Mouse (Mus musculus) C2C12 (cell line): ENCODE results near the gene Acnat1. TPM values are rescaled to one million over a fixed set of nuclear protein-coding genes. Genes with fewer than 3 reads are reported as not detected.
"Not testable (repeated sequence)": the region's sequence is repeated elsewhere in the genome, so short reads cannot be mapped to it uniquely, and the experiment has no call there.

Experiments used
- H3K27me3 ChIP-seq: one replicate; pipeline ENCODE4 v1.6.1; 2011; ENCODE audit not compliant: control insufficient read depth, insufficient read depth, insufficient read length
- H3K36me3 ChIP-seq: one replicate; pipeline ENCODE4 v1.6.1; 2011; ENCODE audit not compliant: control insufficient read depth, insufficient read depth
- H3K4me3 ChIP-seq: one replicate; pipeline ENCODE4 v1.5.1; 2011; ENCODE audit warnings: mild to moderate bottlenecking, control low read depth; ENCODE audit not compliant: poor library complexity, insufficient read depth, severe bottlenecking
- H3K79me2 ChIP-seq: one replicate; pipeline ENCODE4 v1.6.1; 2011; ENCODE audit not compliant: control insufficient read depth, insufficient read depth
- H3K79me3 ChIP-seq: one replicate; pipeline ENCODE4 v1.6.1; 2011; ENCODE audit warnings: low read depth, control low read depth
- H3ac ChIP-seq: one replicate; pipeline ENCODE3; 2011; ENCODE audit warnings: low read depth; ENCODE audit not compliant: control insufficient read depth, insufficient read length
- CEBPB ChIP-seq: IDR thresholded peaks from one replicate; pipeline ENCODE4 v1.6.1; 2011; ENCODE audit warnings: low read depth, mild to moderate bottlenecking, control low read depth, moderate library complexity
- CTCF ChIP-seq: IDR thresholded peaks from one replicate; pipeline ENCODE4 v1.5.1; 2011; ENCODE audit not compliant: control insufficient read depth, insufficient read depth, insufficient read length
- FOSL1 ChIP-seq: IDR thresholded peaks from one replicate; pipeline ENCODE4 v1.8.0; 2011; ENCODE audit warnings: mild to moderate bottlenecking, low read length; ENCODE audit not compliant: poor library complexity, insufficient read depth, severe bottlenecking
- MAX ChIP-seq: IDR thresholded peaks from one replicate; pipeline ENCODE4 v1.6.1; 2011; ENCODE audit warnings: mild to moderate bottlenecking, control low read depth
- MYOD1 ChIP-seq: IDR thresholded peaks from one replicate; pipeline ENCODE4 v1.6.1; 2011; ENCODE audit warnings: low read depth; ENCODE audit not compliant: control insufficient read depth, insufficient read length
- MYOG ChIP-seq: IDR thresholded peaks from one replicate; pipeline ENCODE4 v1.6.1; 2011; ENCODE audit not compliant: control insufficient read depth, insufficient read length; ENCODE audit errors: extremely low read depth
- USF1 ChIP-seq: IDR thresholded peaks from one replicate; pipeline ENCODE4 v1.6.1; 2011; ENCODE audit warnings: low read depth, mild to moderate bottlenecking, control low read depth, moderate library complexity
- polyA plus RNA-seq: library from polyadenylated mRNA; unstranded; fragments of >200 nt; fragmentation: generic; extraction: Trizol; gene quantifications from one replicate; pipeline ENCODE4 v1.2.1, GENCODE M21; 2012; ENCODE audit warnings: missing spikeins

The Acnat1 gene
- polyA plus RNA-seq, 1 experiment = not detected

DNA sequence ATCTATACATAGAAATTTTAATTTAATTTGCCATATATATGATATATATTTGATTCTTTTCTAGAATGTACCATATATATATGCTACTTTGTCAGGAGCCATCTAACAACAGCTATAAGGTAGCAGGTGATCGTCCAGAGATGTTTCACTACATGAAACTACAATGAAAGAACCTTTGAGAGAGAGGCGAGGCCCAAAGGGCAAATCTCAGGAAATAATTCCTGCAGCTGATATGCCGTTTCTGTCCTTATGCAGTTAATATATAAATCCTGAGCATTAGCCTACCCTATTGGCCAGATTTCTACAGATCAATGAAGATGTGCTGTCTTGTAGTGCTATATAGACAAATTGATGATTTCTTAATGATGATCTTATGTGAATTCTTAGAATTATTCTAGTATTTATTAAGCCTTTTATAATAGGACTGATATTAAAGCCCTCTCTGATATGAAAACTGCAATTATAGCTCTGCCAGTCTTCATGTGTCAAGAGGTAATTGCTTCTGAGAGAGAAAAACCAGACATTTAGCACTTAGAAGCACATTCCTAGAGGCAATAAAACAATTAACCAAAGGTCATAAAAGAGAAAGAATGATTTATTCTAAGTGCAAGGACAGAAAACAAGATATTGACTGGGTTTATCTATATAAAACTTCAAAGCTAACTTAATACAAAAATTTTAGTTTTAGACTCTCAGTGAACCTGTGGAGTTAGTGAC lies 4.1 kb downstream of the Acnat1 start:
- no peaks in the 10 kb centered on the region for H3K27me3 ChIP-seq
- H3K79me3 ChIP-seq = no peaks in the 10 kb centered on the region
- H3K4me3 ChIP-seq = no peak overlapping the region
- no peak overlapping the region for H3ac ChIP-seq
- H3K79me2 ChIP-seq = no peaks in the 10 kb centered on the region
- TF ChIP-seq MYOG = no peak
- TF ChIP-seq CEBPB = no peak
- TF ChIP-seq MYOD1 = no peak
- TF ChIP-seq FOSL1 = no peak
- no peak for TF ChIP-seq USF1
- TF ChIP-seq CTCF = no peak
- TF ChIP-seq MAX = no peak
- H3K36me3 ChIP-seq = no peaks in the 10 kb centered on the region

GRCm38 (mm10) chr4:49467360-49467759 lies 6.4 kb downstream of the Acnat1 start:
- TF ChIP-seq CTCF = no peak
- TF ChIP-seq MAX = no peak
- TF ChIP-seq MYOD1 = no peak
- no peak for TF ChIP-seq CEBPB
- TF ChIP-seq FOSL1 = no peak
- no peak for TF ChIP-seq MYOG
- no peak for TF ChIP-seq USF1
- Histone ChIP-seq H3K79me3 (no peaks in the 10 kb centered on the region), H3K79me2 (no peaks in the 10 kb centered on the region), H3K4me3 (no peak overlapping the region), H3K36me3 (no peaks in the 10 kb centered on the region), H3K27me3 (no peaks in the 10 kb centered on the region), H3ac (no peak overlapping the region)

- Histone ChIP-seq H3K4me3 (no peak overlapping the region), H3K27me3 (no peaks in the 10 kb centered on the region), H3ac (no peak overlapping the region), H3K79me2 (no peaks in the 10 kb centered on the region), H3K79me3 (no peaks in the 10 kb centered on the region), H3K36me3 (no peaks in the 10 kb centered on the region)
- no peak for TF ChIP-seq MAX
- no peak for TF ChIP-seq MYOG
- TF ChIP-seq USF1 = no peak
- TF ChIP-seq FOSL1 = no peak
- no peak for TF ChIP-seq MYOD1
Observed at GRCm38 (mm10) chr4:49456171-49456570, 17.5 kb downstream of the Acnat1 start.

DNA sequence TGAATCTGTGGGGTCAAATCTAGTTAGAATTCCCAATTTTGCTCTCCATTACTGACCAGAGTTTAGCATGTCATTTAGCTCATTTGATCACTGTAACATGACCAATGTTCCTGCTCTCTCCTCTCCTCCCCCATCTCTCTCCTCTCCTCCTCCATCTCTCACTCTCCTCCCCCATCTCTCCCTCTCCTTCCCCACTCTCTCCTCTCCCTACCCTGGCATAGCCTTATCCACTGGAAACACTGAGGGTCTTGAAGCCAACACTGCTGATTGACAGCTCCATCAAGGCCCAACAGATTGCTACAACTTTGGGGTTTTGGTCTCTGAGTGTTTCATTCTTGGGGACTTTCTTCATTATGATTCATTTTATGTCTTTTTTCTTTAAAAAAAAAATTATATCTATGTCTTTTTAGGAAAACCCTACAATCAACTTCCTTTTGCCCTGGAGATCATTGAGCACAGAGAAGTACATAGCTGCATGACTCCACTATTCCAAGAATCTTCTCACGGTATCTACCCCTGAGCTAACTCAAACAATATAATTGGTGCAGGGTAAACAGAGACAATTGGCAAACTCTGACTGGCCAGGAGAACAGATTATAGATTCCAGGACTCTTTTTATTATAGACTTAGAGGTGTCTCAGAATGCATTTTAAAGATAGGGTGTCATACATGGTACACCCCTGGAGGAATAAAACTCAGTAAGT lies 21.7 kb downstream of the Acnat1 start:
- no peaks in the 10 kb centered on the region for H3K27me3 ChIP-seq
- TF ChIP-seq MAX (no peak), FOSL1 (no peak), CTCF (no peak)

DNA sequence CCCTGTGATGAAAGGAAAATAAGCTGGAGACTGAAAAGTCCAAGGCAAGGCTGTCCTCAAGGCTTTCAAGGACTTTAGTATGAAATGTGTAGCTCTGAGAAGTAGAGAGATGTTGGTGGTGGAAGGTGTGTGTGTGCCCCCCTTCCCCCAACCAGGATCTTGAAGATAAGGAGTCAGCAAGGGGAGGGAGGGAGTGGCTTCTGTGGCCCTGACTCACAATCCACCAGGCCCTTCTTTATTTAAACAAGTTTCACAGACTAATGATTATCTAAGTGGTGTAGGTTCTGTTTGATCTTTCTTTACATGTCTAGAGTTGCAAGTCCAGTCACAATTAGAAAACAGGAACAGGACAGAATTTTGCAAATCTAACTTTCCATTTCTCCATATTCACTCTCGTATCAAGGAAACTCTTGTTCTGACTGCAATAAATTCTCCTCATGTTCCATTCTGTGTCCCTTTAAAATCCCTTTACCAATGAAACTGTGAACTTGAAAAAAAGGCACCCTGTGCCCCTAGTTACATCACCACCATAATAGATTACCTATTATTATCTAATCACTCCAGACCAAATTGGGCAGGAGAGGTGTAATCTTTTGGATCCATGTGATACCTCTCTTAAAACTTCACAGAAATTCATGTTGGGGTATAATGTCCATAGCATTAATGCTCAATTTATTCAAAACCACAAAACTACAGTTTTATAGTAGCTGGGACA lies 22.4 kb downstream of the Acnat1 start:
- H3K79me2 ChIP-seq, H3K4me3 ChIP-seq, H3ac ChIP-seq, H3K79me3 ChIP-seq, H3K36me3 ChIP-seq, H3K27me3 ChIP-seq: not testable (repeated sequence)

More for the DNA sequence above, 21.7 kb downstream of the Acnat1 start:
- Histone ChIP-seq H3ac (no peak overlapping the region), H3K79me3 (no peaks in the 10 kb centered on the region), H3K36me3 (no peaks in the 10 kb centered on the region), H3K79me2 (no peaks in the 10 kb centered on the region), H3K4me3 (no peak overlapping the region)

GRCm38 (mm10) chr4:49436968-49437367 lies 36.7 kb downstream of the Acnat1 start:
- not testable (repeated sequence) for H3K36me3 ChIP-seq, H3K27me3 ChIP-seq, H3K79me3 ChIP-seq, H3K4me3 ChIP-seq, H3ac ChIP-seq, H3K79me2 ChIP-seq

- not testable (repeated sequence) for H3ac ChIP-seq, H3K79me3 ChIP-seq, H3K79me2 ChIP-seq, H3K4me3 ChIP-seq, H3K36me3 ChIP-seq, H3K27me3 ChIP-seq
Observed at GRCm38 (mm10) chr4:49410151-49410550, 63.6 kb downstream of the Acnat1 start.

DNA sequence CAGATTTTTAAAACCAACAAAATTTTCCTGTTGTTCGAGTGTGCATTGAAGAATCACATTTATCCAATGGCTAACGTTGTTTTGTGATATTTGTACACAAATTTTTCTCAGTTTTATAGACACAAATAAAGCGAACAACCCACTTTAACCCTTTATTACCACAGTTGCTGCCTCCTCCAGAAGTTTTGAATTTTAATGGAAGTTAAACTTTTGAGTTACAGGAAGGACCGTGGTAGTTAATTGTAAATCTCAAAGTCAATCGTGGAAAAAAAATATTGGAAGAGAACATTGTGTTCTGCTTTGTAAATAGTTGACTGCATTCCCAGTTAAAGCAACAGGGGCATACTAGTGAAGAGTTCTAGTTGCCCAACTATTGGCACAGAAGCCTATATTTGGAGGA lies 65.8 kb downstream of the Acnat1 start, which contains the start of gene Acnat2:
Acnat2 (minus strand) TSS at position 195 of the 400 bp plus-strand sequence.
- H3ac ChIP-seq, H3K36me3 ChIP-seq, H3K27me3 ChIP-seq, H3K79me2 ChIP-seq, H3K79me3 ChIP-seq, H3K4me3 ChIP-seq: not testable (repeated sequence)
